Mouse (Mus musculus): Measurements from ENCODE around the gene Slc38a9.
"Not testable (repeated sequence)": the region's sequence is repeated elsewhere in the genome, so short reads cannot be mapped to it uniquely, and the experiment has no call there.

Gene Slc38a9

DNA sequence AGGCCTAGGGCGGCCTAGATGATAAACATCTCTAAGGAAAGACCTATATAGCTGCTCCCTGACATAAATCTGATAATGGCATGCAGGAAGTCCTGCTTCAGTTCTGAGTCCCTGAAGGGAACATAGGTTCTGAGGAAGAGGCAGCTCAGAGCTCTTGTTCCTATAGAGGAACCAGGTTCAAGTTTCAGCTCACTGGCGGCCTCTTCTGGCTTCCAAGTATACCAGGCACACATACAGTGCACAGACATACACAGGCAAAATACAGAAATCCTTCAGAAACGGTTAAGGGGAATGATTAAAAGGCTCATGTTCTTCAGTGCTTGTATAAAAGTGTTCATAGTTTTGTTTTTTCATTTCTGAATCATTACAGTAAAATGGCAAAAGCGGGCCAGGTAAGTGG lies 17.6 kb downstream of the Slc38a9 start:
- in situ Hi-C loops (cut with MboI, MseI), result loop anchor here (10.0 kb wide), 1 partner anchor 187 kb away; no protein-coding TSS in a partner anchor

- in situ Hi-C loops (cut with MboI, MseI), result no loop called here
Observed at GRCm38 (mm10) chr13:112683312-112683711, 22.8 kb downstream of the Slc38a9 start.

DNA sequence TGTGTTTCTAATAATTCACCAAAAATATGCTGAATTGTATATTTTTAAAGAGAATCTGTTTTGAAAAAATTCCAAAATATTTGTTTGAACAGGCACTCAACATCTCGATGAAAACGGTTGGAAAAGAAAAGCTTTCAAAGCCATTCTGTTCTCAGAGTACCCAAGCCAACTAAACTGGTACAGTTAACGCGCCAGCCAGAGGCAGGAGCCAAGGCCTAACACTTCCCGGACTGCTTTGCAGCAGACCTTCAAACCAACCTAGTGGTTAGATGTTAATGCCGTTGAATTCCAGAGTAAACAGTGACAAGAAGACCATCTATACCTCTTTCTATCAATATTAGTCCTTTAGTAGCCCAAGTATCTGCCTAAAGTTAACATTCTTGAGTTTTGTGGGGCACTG lies 23.4 kb downstream of the Slc38a9 start:
- in situ Hi-C loops (cut with MboI, MseI), result no loop called here

DNA sequence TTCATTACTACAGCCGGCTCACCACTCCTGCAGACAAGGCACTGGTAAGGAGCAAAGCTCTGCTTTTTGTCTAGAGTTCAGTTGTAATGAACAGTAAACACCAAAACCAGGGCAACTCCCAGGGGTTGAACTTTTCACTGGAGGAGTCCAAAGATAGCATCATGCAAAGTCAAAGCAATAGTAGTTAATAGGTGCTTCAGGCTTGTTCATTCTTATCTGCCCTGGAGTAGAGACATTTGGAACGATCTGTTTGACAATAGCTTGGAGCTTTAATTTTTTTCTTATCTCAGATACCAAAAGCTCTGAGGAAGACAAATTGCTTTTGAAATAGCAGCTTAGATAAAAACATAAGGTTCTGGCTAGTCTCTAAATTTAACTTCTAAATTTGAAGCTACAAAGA lies 25.6 kb downstream of the Slc38a9 start:
- in situ Hi-C loops (cut with MboI, MseI), result no loop called here

- in situ Hi-C loops (cut with MboI, MseI), result no loop called here
Observed at GRCm38 (mm10) chr13:112692870-112693553, 32.5 kb downstream of the Slc38a9 start.

DNA sequence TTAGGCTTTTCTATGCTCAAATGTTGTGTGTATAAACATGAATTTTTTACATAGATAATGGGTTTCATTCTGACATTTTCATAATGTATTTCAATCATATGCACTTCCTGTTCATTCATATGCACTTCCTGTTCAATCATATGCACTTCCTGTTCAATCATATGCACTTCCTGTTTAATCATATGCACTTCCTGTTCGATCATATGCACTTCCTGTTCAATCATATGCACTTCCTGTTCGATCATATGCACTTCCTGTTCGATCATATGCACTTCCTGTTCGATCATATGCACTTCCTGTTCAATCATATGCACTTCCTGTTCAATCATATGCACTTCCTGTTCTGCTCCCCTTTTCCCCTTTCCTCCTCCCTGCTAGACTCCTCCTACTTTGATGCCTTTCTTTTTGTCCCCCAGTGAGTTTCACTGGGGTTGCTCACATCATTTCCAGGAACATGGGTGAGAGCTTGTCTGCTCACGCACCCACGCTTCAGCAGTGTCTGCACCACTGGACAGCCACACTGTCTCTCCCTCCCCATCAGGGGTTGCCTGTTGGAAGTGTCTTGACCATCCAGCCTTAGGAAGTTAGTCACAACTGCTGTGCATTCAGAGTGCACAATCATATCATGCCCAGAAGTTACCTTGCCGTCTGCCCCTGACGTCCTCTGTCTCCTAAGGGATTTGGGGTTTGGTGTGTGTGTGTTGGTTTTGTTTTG lies 35.1 kb downstream of the Slc38a9 start:
- in situ Hi-C loops (cut with MboI, MseI), result no loop called here

GRCm38 (mm10) chr13:112701256-112701655 lies 40.7 kb downstream of the Slc38a9 start:
- in situ Hi-C loops (cut with MboI, MseI), result no loop called here

- in situ Hi-C loops (cut with MboI, MseI), result no loop called here
Observed at GRCm38 (mm10) chr13:112706351-112706750, 45.8 kb downstream of the Slc38a9 start.

DNA sequence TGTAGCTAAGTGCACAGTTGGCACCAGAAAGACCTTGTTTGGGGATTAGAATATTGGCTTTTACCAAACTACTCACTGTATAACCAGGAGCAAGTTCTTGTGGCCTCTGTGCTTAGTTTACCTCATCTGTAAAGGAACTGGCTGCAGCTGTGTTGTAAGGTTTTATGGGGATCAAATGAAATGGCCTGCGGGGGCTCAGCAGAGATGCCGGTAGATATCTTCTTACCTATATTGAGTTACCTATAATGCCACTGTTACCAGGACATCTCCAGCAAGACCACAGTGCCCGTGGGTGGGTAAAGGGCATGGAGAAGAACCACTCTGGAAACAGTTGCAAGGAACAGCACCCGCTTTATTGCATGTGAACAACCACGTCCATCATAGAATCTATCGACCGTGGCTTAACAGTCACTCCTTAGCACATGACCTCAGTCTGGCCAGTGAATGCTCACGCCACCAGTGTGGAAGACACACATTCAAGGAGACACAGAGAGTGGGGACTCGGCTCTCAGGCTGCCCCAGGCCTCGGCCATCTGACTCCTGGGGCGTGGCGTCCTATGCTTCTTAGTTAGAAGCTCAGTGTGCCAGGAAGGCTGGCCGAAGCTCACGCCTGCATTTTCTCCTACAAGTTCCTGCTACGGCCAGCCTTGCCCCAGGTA lies 59.7 kb downstream of the Slc38a9 start:
- in situ Hi-C loops (cut with MboI, MseI), result no loop called here

- in situ Hi-C loops (cut with MboI, MseI), result no loop called here
Observed at GRCm38 (mm10) chr13:112721946-112722729, 61.6 kb downstream of the Slc38a9 start.

DNA sequence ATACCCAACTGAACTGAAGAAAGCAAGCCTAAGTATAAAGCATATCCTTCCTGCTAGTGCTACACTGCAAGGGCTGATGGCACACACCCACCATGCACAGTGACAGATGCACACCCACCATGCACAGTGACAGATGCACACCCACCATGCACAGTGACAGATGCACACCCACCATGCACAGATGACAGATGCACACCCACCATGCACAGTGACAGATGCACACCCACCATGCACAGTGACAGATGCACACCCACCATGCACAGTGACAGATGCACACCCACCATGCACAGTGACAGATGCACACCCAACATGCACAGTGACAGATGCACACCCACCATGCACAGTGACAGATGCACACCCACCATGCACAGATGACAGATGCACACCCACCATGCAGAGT lies 63.7 kb downstream of the Slc38a9 start:
- in situ Hi-C loops (cut with MboI, MseI), result not testable (repeated sequence)

- in situ Hi-C loops (cut with MboI, MseI), result no loop called here
Observed at GRCm38 (mm10) chr13:112726002-112726401, 65.5 kb downstream of the Slc38a9 start.

DNA sequence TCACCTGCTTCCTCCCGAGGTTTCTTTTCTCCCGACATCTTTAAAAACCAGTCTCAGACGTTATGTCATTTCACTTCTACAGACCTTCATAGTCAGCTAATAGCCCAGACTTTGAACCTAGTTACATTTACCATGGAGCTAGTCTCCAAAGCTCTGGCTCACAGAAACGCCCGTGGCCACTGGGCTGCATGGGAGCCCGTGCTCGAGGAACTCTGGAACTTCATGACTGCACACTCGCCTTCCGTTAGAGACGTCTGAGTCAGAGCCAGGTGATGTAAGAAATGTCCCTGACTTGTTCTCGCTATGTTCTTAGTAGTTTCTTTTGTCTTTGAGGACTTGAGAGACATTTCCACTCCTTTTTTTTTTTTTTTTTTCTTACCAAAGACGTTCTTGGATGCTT lies 72.8 kb downstream of the Slc38a9 start:
- in situ Hi-C loops (cut with MboI, MseI), result no loop called here

- in situ Hi-C loops (cut with MboI, MseI), result no loop called here
Observed at GRCm38 (mm10) chr13:112734906-112735713, 74.6 kb downstream of the Slc38a9 start.

DNA sequence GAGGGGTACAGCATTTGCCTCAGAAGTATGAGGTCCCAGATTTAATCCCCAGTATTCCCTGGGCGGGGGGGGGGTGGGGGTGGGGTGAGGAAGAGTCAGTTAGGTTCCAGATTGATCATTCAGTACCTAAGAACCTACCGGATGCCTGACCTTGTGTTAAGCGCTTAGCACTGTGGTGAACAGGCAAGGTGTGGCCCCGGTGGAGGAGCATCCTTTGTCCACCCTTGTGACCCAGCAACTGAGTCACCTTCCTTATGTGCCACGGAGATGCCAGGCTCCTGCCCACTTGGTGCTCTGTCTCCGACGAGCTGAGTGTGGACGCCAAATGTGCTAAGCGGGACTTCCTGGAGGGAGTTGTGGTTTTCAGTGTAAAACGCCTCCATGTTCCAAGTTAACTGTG lies 75.9 kb downstream of the Slc38a9 start:
- in situ Hi-C loops (cut with MboI, MseI), result no loop called here

DNA sequence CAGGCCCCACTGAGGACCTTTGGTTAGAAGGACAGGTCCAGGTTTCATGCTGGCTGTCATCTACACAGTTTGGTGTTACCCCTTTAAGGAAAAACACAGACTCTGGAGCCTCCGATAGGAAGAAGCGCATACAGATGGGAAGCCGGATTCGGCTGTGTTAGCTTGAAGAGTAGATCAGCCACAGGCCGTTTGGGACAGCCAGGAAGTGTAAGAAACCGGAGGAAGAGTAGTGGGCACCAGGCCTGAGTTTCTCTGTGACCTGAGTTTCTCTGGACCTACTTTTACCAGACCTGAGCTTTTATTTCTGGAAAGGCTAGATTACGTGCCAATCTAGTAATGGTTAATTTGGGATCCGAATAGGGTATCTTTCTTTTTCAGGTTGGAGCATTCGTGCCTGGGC lies 76.6 kb downstream of the Slc38a9 start:
- in situ Hi-C loops (cut with MboI, MseI), result no loop called here

DNA sequence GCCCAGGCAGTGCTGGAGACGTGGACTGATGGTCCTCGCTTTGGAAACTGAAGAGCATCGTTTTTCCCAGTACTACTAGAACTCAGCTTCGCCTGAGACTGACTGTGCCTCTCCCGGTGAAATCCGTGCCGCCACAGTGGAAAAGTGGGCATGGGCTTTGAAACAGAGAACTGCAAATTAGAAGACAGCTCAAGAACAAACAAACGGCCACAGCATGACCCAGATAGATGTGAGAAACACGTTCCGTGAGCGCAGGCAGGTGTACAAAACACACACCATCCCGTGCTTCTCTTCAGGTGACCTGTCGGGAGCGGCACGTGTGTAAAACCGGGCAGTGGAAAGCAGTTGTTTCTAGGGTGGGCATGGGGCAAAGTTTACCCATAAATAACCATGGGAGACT lies 77.5 kb downstream of the Slc38a9 start:
- in situ Hi-C loops (cut with MboI, MseI), result no loop called here

- in situ Hi-C loops (cut with MboI, MseI), result no loop called here
Observed at GRCm38 (mm10) chr13:112740073-112740472, 79.5 kb downstream of the Slc38a9 start.

GRCm38 (mm10) chr13:112742076-112742830 lies 81.7 kb downstream of the Slc38a9 start:
- in situ Hi-C loops (cut with MboI, MseI), result no loop called here

DNA sequence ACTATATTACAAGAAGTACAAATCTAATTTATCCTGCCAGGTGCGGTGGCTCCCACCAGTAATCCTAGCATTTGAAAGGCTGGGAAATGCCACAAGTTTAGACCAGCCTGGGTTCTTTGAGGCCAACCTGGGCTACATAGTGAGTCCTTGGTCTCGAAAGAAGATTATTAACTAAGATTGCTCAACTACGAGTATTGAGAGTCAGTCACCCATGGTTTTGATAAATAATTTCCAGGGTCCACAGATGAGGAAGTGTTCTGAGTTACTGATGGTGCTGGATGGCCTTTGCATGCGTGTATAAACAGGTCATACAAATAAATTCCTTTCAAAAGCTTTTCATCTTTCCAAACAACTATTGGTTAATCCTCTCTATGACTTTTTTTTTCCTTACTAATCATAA lies 83.1 kb downstream of the Slc38a9 start:
- in situ Hi-C loops (cut with MboI, MseI), result no loop called here
